Mouse (Mus musculus): ENCODE data around the gene Ctnna3.

DNA sequence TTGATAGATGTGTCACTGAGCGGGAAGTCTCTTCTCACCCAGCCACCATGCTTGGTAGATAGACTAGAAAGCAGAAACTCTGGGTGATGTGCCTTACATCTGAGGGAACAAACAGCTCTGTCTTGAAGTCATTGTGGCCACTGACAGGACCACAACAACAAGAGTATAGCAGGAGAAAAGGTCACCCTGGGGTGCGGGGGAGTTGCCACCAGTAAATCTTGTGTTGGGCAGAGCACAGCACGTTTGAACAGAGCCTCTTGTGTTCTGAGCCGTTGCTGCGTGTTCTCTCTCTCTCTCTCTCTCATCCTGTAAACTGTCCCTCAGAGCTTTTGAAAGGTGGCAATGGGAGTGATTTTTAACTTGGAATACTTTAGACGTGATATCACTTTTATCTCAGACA, 42.6 kb downstream of the Ctnna3 start:
- TF ChIP-seq CTCF (IDR thresholded peaks at IDR 0.05; ENCODE audit: low read depth, low read length), result no peak
- TF ChIP-seq GATA2 (IDR thresholded peaks at IDR 0.05; ENCODE audit: borderline replicate concordance, low read depth, low read length), result no peak
- TF ChIP-seq GATA1 (IDR thresholded peaks at IDR 0.05; ENCODE audit: borderline replicate concordance, low read length), result no peak
- TF ChIP-seq TAL1 (conservative IDR thresholded peaks at IDR 0.05; ENCODE audit: low read depth, low read length), result no peak

Measured in G1E (cell line).